Mouse (Mus musculus) liver, embryonic 11.5 days (tissue): Measurements from ENCODE around the gene Kbtbd12. TPM values are rescaled to one million over a fixed set of nuclear protein-coding genes. Genes with fewer than 3 reads are reported as not detected.

Experiments
- ATAC-seq: fragments of 200-750 bp; cut with Nextera tagmentation; replicated peaks from 2 replicates; pipeline ENCODE4 v1.8.0; 2017; ENCODE audit warnings: moderate number of reproducible peaks, mild to moderate bottlenecking, moderate TSS enrichment, moderate library complexity; ENCODE audit not compliant: low FRiP score
- DNase-seq: peaks from one replicate; pipeline ENCODE4 v3.0.0-alpha.2; 2017; ENCODE audit warnings: low spot score
- H3K27ac ChIP-seq: fragments of 300-500 bp; sonication (generic); 2 replicates; pipeline ENCODE4 v1.5.1; 2014; ENCODE audit warnings: mild to moderate bottlenecking, low read depth, low read length, control low read depth
- H3K27me3 ChIP-seq: fragments of 300-500 bp; sonication (generic); replicated peaks from 2 replicates; pipeline ENCODE4 v1.6.1; 2014; ENCODE audit warnings: low read length, mixed read lengths; ENCODE audit not compliant: control insufficient read depth, insufficient read depth
- H3K36me3 ChIP-seq: fragments of 300-500 bp; sonication (generic); 2 replicates; pipeline ENCODE4 v1.6.1; 2014; ENCODE audit warnings: mild to moderate bottlenecking, low read length, moderate library complexity, mixed read lengths; ENCODE audit not compliant: control insufficient read depth, insufficient read depth
- H3K4me1 ChIP-seq: fragments of 300-500 bp; sonication (generic); replicated peaks from 2 replicates; pipeline ENCODE4 v1.6.1; 2014; ENCODE audit warnings: low read length, mixed read lengths; ENCODE audit not compliant: control insufficient read depth, insufficient read depth
- H3K4me2 ChIP-seq: fragments of 300-500 bp; sonication (generic); 2 replicates; pipeline ENCODE4 v1.6.1; 2014; ENCODE audit warnings: mild to moderate bottlenecking, control low read depth, moderate library complexity
- H3K4me3 ChIP-seq: fragments of 300-500 bp; sonication (generic); 2 replicates; pipeline ENCODE4 v1.5.1; 2014; ENCODE audit warnings: low read depth, low read length, control low read depth
- H3K9ac ChIP-seq: fragments of 300-500 bp; sonication (generic); 2 replicates; pipeline ENCODE4 v1.6.1; 2014; ENCODE audit warnings: low read depth, low read length, control low read depth
- H3K9me3 ChIP-seq: fragments of 300-500 bp; sonication (generic); 2 replicates; pipeline ENCODE4 v1.6.1; 2016; ENCODE audit warnings: low read length, inconsistent platforms, mixed read lengths; ENCODE audit not compliant: control insufficient read depth
- WGBS: fragments of 180-500 bp; shearing (Covaris S2); extraction: QIAGEN DNeasy Blood & Tissue Kit; methylation state at CpG from one replicate; pipeline ENCODE4 v1.1.7; 2014; 5-methylcytosine and 5-hydroxymethylcytosine counted together
- polyA plus RNA-seq: library from polyadenylated mRNA; unstranded; fragments of >200 nt; fragmentation: Nextera tagmentation; extraction: Ambion mirVana; gene quantifications from 2 replicates; pipeline ENCODE4 v1.2.1, GENCODE M21; 2014

Gene Kbtbd12
- polyA plus RNA-seq, 1 experiment from 2014 or later: 0.52 TPM

- no peaks in the 10 kb centered on the region for H3K36me3 ChIP-seq
- H3K9me3 ChIP-seq: no peaks in the 10 kb centered on the region
- no peak overlapping the region for H3K4me2 ChIP-seq
- no peaks in the 10 kb centered on the region for H3K4me1 ChIP-seq
- H3K27me3 ChIP-seq: no peaks in the 10 kb centered on the region
- WGBS: 57% methylated on average over 2 of the region's 2 CpGs
- no peak overlapping the region for H3K4me3 ChIP-seq
- DNase-seq (no peak), ATAC-seq (no peak)
- H3K9ac ChIP-seq: no peak overlapping the region
- H3K27ac ChIP-seq: no peak overlapping the region
Observed at GRCm38 (mm10) chr6:88606417-88606816, 31.3 kb downstream of the Kbtbd12 start.

GRCm38 (mm10) chr6:88605715-88606114 is 32.0 kb downstream of the Kbtbd12 start:
- Histone ChIP-seq H3K9me3 (no peaks in the 10 kb centered on the region), H3K4me2 (no peak overlapping the region), H3K4me3 (no peak overlapping the region), H3K4me1 (no peaks in the 10 kb centered on the region), H3K27ac (no peak overlapping the region), H3K9ac (no peak overlapping the region), H3K27me3 (no peaks in the 10 kb centered on the region), H3K36me3 (no peaks in the 10 kb centered on the region)
- DNase-seq (no peak), ATAC-seq (no peak)
- WGBS: 80% methylated on average over 2 of the region's 2 CpGs

- 77% methylated on average over 2 of the region's 2 CpGs for WGBS
Observed at GRCm38 (mm10) chr6:88605235-88605634, 32.5 kb downstream of the Kbtbd12 start.

GRCm38 (mm10) chr6:88596108-88596507 is 41.6 kb downstream of the Kbtbd12 start:
- Histone ChIP-seq H3K27me3 (no peaks in the 10 kb centered on the region), H3K27ac (no peak overlapping the region), H3K4me1 (no peaks in the 10 kb centered on the region), H3K36me3 (0 out of 2 replicates have a peak, but pooled peaks cover 2% of the 10 kb centered on the region), H3K4me2 (no peak overlapping the region), H3K9me3 (no peaks in the 10 kb centered on the region), H3K4me3 (no peak overlapping the region), H3K9ac (no peak overlapping the region)
- ATAC-seq (no peak), DNase-seq (no peak)
- 56% methylated on average over 2 of the region's 2 CpGs for WGBS

More at GRCm38 (mm10) chr6:88605235-88605634, 32.5 kb downstream of the Kbtbd12 start:
- Histone ChIP-seq H3K4me1 (no peaks in the 10 kb centered on the region), H3K9ac (no peak overlapping the region), H3K36me3 (no peaks in the 10 kb centered on the region), H3K9me3 (no peaks in the 10 kb centered on the region), H3K4me2 (no peak overlapping the region), H3K27ac (no peak overlapping the region), H3K27me3 (no peaks in the 10 kb centered on the region), H3K4me3 (no peak overlapping the region)
- ATAC-seq (no peak), DNase-seq (no peak)

GRCm38 (mm10) chr6:88592367-88592766 is 45.4 kb downstream of the Kbtbd12 start:
- Histone ChIP-seq H3K27ac (no peak overlapping the region), H3K9me3 (no peaks in the 10 kb centered on the region), H3K4me3 (no peak overlapping the region), H3K4me1 (no peaks in the 10 kb centered on the region), H3K27me3 (no peaks in the 10 kb centered on the region), H3K4me2 (no peak overlapping the region), H3K9ac (no peak overlapping the region), H3K36me3 (no peaks in the 10 kb centered on the region)
- ATAC-seq (no peak), DNase-seq (no peak)
- 82% methylated on average over 6 of the region's 6 CpGs for WGBS

- Histone ChIP-seq H3K4me3 (no peak overlapping the region), H3K4me2 (no peak overlapping the region), H3K27ac (no peak overlapping the region), H3K27me3 (no peaks in the 10 kb centered on the region), H3K36me3 (no peaks in the 10 kb centered on the region), H3K9me3 (no peaks in the 10 kb centered on the region), H3K4me1 (no peaks in the 10 kb centered on the region), H3K9ac (no peak overlapping the region)
- DNase-seq (no peak), ATAC-seq (no peak)
- WGBS: 88% methylated on average over 4 of the region's 4 CpGs
Observed at GRCm38 (mm10) chr6:88590231-88590630, 47.5 kb downstream of the Kbtbd12 start.

- Histone ChIP-seq H3K9me3 (no peaks in the 10 kb centered on the region), H3K4me2 (no peak overlapping the region), H3K27ac (no peak overlapping the region), H3K36me3 (no peaks in the 10 kb centered on the region), H3K4me1 (no peaks in the 10 kb centered on the region), H3K4me3 (no peak overlapping the region), H3K27me3 (no peaks in the 10 kb centered on the region), H3K9ac (no peak overlapping the region)
- WGBS: 30% methylated on average over 5 of the region's 5 CpGs
- DNase-seq (no peak), ATAC-seq (no peak)
Observed at GRCm38 (mm10) chr6:88589517-88589916, 48.2 kb downstream of the Kbtbd12 start.

GRCm38 (mm10) chr6:88588581-88589256 is 49.0 kb downstream of the Kbtbd12 start:
- Histone ChIP-seq H3K9me3 (no peaks in the 10 kb centered on the region), H3K4me3 (no peak overlapping the region), H3K4me1 (no peaks in the 10 kb centered on the region), H3K27ac (no peak overlapping the region), H3K27me3 (no peaks in the 10 kb centered on the region), H3K36me3 (no peaks in the 10 kb centered on the region), H3K4me2 (no peak overlapping the region), H3K9ac (no peak overlapping the region)
- WGBS: 78% methylated on average over 7 of the region's 7 CpGs
- ATAC-seq (no peak), DNase-seq (no peak)

- Histone ChIP-seq H3K4me3 (no peak overlapping the region), H3K27me3 (no peaks in the 10 kb centered on the region), H3K9ac (no peak overlapping the region), H3K27ac (no peak overlapping the region), H3K4me2 (no peak overlapping the region), H3K9me3 (no peaks in the 10 kb centered on the region), H3K4me1 (no peaks in the 10 kb centered on the region), H3K36me3 (no peaks in the 10 kb centered on the region)
- DNase-seq (no peak), ATAC-seq (no peak)
- 78% methylated on average over 3 of the region's 3 CpGs for WGBS
Observed at GRCm38 (mm10) chr6:88587091-88587490, 50.7 kb downstream of the Kbtbd12 start.
